Mouse (Mus musculus) spleen, postnatal 10 days (tissue): ENCODE measurements around the gene Wfdc1.

ENCODE experiments used
- DNase-seq, 2 experiments: peaks; one replicate each; pipeline ENCODE4 v3.0.0; 2021 to 2022; ENCODE audit warnings: low spot score in 2 of 2

The Wfdc1 gene

DNA sequence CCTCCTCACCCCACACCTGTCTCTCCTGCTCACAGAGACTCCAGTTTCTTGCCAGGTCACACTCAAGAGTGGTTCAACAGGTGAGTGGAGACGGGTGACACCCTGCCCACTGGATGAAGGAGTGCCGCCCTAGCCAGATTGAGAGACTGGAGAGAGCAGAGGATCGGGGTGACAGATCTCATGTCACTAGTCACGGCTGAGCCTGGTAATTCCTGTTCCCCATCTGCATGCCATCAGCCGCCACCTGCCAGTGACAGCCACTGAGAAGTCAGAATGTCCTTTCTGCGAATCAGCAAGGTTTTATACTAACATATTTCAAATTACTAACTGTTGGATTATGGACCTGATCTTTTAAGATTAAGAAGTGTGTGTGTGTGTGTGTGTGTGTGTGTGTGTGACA lies 24.4 kb downstream of the Wfdc1 start:
- no peak for DNase-seq

DNA sequence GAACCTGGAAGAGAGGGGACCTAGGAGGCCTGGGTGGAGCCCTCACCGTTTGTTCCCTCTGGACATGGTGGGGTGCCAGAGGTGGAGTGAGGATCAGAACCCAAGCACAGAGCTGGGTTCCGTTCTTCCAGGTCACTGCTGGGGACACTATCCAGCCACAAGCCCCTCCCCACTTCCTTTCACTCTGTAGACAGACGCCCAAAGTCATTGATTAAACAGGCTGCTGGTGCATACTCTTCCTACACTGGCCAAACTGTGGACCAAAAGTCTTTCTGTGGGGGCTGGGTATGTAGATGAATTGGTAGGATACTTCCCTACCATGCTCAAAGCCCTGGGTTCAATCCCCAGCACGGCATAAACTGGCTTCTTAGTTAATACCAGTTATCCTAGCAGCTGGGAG lies 25.8 kb downstream of the Wfdc1 start:
- DNase-seq: no peak

DNA sequence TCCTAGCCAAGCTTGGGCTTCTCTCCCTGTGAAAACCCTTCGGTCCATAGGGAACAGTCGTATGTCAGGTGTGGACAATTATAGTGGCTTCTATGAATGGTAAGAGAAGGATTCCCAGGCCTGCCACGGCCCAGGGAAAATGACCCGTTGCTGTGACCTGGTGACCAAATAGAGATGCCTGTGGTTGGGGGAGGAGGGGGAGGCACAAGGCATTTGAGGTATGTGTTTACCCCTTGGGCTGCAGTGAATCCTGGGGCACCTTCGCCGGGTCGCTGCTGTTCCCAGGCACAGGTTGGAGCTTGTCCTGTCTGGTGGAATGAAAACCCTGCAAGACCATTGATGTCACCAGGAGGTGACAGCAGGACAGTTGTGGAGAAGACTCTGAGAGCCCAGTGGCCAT lies 28.5 kb downstream of the Wfdc1 start:
- no peak for DNase-seq

DNA sequence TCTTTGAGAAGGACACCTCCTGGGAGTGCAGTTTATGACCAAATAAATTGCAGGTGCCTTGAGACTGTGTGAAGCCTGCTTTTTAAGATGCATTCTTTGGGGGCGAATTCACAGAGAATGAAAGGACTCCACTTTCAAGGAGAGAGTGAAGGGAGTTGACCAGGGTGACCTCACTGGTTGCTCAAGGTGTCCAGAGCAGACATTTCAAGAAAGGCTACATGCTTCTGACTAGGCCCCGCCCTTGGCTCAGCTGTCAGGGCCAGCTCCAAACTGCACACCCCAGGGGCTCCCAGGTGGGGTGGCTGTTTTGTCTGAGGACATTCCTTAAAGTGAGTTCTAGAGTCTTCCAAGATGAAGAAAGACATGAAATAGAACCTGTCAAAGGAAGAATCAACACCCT lies 31.0 kb downstream of the Wfdc1 start:
- DNase-seq: no peak

DNA sequence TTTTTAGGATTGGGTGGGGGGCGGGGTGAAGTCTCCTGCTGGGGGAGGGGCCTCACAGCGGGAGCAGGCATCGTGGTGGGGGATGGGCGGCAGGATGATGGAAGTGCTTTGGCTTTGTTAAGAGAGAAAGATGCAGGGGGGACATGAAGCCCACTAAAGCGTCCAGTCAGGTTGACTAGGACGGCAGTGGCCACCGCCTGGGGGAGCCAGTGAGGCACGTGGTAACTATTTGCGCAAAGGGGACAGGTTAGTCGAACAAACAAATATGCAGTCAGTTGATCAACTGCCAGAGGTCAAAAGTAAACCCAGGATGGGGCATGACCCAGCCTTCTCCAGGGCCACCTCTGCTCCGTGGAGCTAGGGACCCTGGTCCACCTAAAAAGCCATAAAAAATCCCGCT lies 32.8 kb downstream of the Wfdc1 start:
- peak; percentile 50 to 78 for DNase-seq

DNA sequence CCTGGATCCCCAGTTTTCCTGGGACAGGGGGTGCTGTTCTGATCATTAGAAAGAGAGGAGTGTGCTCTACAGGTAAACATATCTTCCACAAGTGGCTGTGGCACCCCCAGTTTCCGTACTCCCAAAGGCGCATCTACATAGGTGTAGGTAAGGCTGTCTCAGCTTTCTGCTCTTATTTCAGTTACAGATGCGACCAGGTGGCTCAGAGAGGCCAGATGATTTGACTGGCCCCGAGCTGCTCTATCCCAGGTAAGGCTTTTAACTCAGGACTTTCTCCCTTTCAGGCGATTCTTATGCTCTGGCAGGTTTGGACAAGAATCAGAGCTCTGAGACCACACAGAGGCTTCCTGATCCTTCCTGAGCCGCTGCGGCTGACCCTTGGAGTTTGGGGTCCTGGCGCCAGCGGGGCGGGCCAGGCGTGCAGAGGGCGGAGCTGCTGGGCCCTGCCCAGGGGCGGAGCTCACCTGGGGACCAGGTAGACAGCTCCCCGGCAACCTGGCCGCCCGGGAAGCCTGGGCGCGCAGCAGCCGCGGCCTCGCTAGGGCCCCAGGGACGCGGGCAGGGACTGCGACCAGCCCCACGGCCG lies 33.5 kb downstream of the Wfdc1 start, which contains the start of gene Atp2c2:
Atp2c2 (plus strand) TSS at position 461 of the 586 bp plus-strand sequence.
- no peak for DNase-seq

DNA sequence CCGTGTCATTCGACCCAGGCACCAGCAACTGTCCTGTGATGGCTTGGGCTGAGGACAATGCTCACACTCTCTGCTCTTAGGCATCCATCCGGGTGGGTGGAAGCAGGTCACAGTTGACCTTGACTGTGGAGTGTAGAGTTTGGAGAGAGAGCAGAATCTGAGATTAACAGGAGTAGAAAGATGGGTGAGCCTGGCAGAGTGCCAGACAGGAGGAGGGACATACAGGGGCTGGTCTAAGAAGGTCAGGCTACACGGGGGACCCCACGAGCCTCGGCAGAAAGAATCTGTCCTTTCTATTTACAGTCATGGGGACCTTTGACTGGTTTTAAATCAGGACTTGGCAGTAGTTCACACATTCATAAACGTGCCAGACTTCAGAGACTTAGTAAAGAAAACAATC lies 36.8 kb downstream of the Wfdc1 start:
- no peak for DNase-seq

DNA sequence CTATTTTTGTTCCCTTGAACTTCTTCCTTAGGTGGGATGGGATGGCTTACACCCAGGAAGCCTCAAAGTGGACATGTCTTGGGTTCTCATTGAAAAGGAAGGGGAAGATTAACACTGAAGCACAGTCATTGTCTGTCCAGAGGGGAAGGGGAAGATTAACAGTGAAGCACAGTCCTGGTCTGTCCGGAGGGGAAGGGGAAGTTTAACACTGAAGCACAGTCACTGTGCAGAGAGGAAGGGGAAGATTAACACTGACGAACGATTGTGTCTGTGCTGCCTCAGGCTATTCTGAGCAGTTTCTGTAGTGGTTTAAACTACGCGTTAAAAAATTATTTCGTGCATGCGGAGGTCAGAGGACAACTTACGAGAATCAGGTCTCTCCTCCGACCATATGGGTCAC lies 41.0 kb downstream of the Wfdc1 start:
- no peak for DNase-seq

DNA sequence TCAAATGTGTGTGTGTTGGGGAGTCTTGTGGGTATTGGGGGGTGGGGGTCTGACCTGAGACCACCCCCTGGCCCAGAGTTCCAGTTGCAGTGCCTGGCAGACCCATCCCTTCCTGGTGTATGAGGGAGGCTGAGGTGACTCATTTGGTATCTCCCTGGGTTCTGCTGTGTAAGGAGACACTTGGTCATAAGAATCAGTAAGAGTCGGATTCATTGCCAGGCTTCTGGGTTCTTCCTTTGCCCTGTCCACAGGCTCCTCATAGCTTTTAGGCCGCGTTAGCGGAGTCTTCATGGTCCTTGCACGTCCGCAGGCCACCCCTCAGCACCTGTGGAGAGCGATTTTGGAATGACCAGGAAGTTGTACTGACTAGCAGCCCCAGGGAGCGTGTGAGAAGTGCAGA lies 42.3 kb downstream of the Wfdc1 start:
- DNase-seq: no peak

DNA sequence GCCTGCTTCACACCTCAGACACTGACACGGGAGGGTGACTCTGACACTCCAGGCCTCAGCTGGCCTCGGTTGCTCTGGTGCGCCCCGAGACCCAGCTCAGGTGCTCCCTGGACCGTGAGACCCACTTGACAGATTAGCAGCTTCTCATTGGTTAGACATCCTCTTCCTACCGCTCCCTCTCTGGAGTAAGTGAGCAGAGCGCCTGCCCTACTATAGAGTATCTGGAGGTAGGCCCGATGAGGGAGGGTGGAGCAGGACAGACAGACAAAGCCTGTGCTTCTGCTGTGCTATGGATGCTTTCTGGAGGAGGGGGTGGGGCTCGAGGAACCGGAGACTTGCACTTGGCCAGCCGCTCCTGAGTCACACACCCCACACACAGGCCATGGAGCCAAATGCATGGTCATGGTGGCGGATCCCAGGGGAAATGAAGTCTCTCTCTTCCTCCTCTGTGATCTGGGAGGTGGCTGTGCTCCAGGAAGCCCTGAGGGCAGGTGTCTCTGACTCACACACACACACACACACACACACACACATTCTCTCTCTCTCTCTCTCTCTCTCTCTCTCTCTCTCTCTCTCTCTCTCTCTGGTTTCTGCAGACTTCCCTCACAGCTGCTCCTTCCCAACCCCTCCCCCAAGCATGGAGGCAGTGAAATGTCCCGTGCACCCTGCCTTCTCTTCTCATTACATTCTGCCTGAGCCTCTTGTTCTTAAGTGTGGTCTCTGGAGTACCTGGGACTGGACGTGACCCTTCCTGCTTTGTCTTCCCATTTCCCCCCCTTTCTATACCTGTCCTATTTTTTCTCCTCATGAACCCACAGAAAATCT lies 42.9 kb downstream of the Wfdc1 start:
- DNase-seq: no peak

DNA sequence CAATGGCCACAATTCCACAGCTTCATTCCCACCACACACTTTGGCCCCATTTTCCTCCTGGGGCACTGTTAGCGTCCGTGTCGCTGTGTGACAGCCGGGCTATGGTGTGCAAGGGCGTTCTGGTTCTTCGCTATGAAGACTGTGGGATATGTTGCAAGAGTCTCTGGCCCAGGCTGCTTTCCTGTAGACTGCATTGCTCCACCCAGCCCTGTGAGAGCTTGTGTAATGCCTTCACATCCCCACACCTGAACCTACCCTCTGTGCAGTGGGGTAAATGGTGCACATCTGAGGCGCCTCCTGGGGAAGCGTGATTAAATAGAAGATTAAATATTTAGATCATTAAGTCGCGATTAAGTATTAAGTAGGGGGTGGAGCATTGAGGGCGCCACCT lies 43.5 kb downstream of the Wfdc1 start:
- no peak for DNase-seq

DNA sequence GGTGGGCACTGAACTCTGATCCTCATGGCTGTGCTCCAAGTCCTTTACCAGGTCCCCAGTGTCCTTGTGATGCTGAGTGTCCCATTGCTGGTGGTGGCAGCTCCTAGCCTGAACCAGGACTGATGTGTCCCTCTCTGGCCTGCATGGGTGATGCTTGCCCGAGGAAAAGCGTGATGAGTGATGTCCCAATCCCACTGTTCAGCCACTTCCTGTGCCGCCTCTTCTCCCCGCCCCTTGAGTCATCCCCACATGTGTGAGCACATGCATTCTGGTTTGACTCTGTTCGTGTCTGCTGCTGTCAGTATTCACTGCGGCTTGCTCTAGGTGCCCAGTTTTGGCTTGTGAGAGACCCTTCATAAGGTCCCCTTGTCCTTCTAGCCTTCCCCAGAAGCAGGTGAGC lies 46.1 kb downstream of the Wfdc1 start:
- no peak for DNase-seq

DNA sequence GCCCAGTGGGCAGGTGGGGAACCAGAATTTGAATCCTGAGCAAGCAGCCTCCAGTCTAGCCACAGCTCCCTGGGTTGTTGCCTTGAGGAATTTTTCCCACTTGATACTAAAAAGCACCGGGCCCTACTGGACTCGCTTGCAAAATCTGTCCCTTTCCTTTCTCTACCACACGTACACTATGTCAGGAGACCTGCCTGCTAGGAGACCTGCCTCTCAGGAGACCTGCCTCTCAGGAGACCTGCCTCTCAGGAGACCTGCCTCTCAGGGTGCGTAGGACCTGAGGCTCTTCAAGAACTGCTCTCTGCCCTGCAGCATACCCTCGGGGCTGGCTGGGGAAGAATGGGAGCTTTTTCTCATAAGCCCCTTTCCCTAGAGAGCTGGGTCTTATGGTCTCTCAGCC lies 47.3 kb downstream of the Wfdc1 start:
- no peak for DNase-seq

DNA sequence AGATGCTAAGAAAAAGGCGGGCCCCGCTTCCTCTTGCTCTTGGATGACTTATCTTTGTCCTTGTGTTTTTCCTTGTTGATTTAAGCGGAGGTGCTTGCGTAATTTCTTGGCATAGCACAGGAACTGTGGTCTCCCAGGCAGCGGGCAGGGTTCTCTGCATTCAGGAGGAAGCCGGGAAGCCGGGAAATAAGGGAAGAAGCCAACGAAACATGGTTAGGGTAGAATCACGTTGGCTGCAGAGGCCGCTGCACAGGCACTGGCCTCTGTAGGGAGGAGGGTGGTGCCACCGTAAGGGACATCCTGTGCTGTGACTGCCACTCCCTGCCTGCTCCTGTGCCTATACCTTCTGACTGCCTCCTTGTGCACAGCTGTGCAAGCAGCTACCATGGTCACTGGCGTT lies 49.1 kb downstream of the Wfdc1 start:
- DNase-seq: no peak

DNA sequence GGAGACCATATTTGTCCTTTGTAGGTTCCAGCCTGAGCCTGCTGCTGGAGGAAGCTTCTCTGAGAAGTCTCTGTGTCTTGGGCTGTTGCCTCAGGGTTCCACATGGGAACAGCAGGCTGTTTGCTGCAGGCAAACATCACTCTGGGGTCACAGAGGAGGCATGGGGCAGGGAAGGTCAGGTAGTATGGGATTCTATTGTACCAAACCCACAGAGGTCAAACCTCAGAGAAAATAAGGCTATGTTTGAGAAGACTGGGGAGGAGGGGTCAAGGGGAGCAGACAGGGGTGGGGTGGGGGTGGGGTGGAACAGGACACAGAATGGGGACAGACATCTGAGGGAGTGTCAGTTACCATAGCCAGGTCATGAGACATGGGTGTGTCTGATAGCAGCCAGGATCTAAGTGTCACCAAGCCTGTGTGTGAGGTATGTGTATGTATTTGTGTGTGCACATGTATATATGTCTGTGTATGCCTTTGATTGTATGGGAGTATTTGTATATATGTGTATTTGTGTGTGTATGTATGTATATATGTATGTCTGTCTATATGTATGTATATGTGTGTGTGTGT lies 50.6 kb downstream of the Wfdc1 start:
- no peak for DNase-seq

DNA sequence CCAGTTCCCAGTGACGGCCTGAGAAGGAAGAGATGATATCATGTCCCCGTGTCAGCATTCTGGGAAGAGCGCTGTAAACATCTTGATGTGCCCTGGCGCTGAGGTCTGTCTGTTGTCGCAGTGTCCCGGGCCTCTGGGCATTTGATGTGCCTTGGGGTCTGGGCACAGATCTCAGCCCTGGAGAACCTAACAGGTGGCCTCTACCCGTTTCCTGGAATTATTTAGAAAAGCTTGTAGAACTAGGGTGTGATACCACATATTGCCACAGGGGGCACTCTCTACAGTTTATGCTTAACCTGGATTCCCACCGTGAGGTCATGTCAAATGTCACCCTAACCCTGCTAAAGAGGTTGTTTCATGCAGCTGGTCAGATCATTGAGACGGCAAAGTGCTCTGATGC lies 51.6 kb downstream of the Wfdc1 start:
- DNase-seq: peak; percentile 21 to 63

DNA sequence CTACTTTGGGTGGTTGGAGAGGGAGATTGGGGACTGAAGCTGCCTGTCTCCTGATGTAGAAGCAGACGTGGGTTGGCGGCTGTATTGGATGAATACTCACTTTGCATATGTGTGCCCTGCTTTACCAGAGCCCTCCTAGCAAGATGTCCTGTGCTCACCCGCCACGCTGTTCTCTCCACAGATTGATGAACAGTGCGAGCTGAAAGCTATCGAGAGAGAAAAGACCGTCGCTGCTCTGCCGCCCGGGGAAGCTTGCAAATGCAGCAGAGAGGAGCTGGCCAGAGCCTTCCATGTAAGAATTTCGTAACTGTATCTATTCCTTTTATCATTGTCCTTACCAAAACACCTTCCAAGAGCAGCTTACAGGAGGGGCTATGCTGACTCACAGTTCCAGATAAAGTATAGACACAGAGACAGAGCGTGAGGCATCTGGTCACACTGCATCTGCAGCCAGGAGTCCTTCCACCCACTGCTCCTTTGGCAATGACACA lies 52.9 kb downstream of the Wfdc1 start:
- no peak for DNase-seq

DNA sequence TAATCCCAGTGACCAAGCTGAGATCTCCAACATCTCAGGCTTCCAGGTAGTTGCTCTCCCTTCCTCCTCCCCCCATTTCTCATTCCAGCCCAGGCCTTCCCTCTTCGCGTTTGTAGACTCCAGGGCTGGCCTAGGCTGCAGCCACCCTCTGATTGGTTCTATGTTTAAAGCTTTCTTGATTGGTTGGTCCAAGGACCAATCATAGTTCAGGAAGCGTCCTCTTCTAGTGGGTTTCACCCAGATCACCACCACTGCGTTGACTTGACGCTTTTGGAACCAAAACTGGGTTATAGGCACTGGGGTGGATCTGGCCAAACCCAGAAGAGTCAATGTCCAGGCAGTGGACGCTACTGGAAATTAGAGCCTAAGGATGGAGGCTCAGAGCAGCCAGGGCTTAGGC lies 56.2 kb downstream of the Wfdc1 start:
- no peak for DNase-seq

DNA sequence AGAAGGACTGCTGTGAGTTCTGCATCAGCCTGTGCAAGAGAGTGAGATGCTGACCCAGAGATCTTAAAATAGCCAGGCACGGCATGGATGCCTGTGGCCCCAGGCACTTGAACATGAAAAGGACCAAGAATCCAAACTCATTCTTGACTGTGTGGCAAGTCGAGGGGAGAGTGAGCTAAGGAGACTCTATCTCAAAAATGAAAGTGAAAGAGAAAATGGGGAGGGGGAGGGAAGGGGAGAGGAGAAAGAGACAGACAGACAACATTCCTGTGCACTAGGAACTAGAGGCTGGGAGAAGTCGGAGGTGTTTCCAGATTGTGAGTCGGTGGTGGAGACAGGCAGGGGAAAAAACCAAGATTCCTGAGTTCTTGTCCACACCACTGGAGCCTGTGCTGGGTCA lies 57.5 kb downstream of the Wfdc1 start:
- DNase-seq: no peak

DNA sequence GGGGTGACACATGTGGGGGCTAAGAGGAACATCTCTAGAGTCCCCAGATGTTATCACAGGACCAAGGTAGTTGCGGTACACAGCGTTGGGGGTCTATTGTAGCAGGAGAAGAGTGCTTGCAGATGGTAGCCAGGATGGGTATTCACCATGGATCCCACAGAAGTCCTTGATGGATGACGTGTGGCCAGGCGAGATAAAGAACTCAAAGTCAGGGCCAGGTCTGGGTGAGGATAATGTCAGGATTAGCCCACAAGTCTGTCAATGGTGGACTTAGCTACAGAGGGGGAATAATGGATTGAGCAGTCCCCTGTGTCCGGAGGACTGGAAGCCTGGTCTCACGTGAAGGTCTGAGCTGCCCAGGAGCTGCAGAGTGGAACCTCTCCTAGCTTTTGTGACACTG lies 58.4 kb downstream of the Wfdc1 start:
- no peak for DNase-seq

DNA sequence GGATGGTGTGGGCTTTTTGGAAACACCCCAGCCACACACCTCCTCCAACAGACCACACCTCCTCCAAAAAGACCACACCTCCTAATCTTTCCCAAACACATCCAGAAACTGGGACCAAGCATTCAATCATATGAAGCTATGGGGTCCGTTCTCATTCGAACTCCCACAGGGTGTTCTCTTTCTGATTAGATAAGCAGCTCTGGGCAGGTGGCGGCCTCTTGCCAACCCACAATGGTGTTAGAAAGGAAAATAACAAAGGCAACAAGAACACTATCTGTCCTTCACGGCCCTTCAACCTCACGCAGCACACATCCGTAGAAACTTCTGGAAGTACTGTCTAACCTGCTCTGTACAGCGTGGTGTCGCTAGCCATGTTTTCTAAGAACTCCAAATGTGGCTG lies 60.9 kb downstream of the Wfdc1 start:
- DNase-seq: no peak

DNA sequence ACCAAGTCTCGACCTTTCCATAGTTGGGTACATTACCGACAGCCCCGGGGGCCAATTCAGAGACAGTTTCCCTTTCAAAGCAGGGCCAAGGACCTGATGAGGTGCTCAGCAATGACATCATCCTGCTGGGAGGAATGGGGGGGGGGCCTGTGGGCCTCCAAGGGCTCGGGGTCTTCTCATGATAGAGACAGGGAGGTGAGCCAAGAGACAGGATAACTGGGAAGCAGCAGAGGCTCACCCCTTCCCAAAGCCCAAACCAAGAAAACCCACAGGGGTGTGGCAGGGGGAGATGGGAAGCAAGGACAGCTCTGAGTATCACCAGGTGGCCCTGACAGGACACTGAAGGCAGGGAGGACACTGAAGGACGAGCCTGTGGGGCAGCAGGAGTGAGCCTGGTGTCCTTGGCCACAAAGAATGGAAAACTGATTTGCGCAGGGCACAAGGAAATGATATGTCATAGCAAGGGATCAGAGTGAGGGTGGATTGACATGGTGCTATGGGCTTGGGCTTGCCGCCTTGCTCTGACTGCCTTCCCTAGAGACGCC lies 62.3 kb downstream of the Wfdc1 start:
- DNase-seq: no peak

DNA sequence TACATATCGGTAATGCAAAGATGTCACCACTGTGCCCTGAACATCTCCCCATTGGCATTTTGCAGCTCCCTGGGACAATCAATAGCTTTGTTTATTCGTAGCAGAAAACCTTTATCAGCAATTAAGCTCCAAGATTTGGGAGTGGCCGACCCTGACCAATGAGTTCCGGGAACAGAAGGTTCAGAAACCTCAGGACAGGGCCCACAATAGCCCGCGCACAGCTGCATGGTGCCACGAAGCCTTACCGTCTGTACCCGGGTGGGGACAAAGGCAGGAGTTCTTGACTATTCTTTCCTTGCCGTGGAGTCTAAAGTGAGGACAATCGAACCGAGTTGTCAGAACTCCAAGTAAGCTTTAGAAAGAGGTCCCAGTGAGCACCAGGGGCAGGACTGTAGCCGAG lies 65.9 kb downstream of the Wfdc1 start:
- no peak for DNase-seq
